Mouse (Mus musculus) thymus, postnatal 25 days (tissue): ENCODE results near the gene Arid1b.
A peak's percentile ranks its signal among the peaks of the same experiment; 100 is the strongest.

Experiments used
- DNase-seq: peaks from one replicate; pipeline ENCODE4 v3.0.0; 2022

Gene Arid1b

GRCm38 (mm10) chr17:5125084-5125855, 131.1 kb downstream of the Arid1b start:
- DNase-seq, result peak; percentile 38

- peak; percentile 46 for DNase-seq
Observed at GRCm38 (mm10) chr17:5125856-5126806, 132.0 kb downstream of the Arid1b start.

GRCm38 (mm10) chr17:5129606-5130005, 135.5 kb downstream of the Arid1b start:
- no peak for DNase-seq

GRCm38 (mm10) chr17:5130116-5130515, 136.0 kb downstream of the Arid1b start:
- no peak for DNase-seq

- no peak for DNase-seq
Observed at GRCm38 (mm10) chr17:5131706-5132105, 137.6 kb downstream of the Arid1b start.

- no peak for DNase-seq
Observed at GRCm38 (mm10) chr17:5132296-5132986, 138.3 kb downstream of the Arid1b start.

GRCm38 (mm10) chr17:5132987-5133355, 138.8 kb downstream of the Arid1b start:
- DNase-seq, result no peak

GRCm38 (mm10) chr17:5133831-5134230, 139.7 kb downstream of the Arid1b start:
- DNase-seq, result no peak

GRCm38 (mm10) chr17:5134271-5134670, 140.1 kb downstream of the Arid1b start:
- DNase-seq, result no peak

GRCm38 (mm10) chr17:5137936-5138335, 143.8 kb downstream of the Arid1b start:
- peak; percentile 24 for DNase-seq

GRCm38 (mm10) chr17:5138641-5139205, 144.6 kb downstream of the Arid1b start:
- DNase-seq, result peak; percentile 66

GRCm38 (mm10) chr17:5139553-5139952, 145.4 kb downstream of the Arid1b start:
- DNase-seq, result no peak

GRCm38 (mm10) chr17:5143735-5144439, 149.8 kb downstream of the Arid1b start:
- no peak for DNase-seq

- no peak for DNase-seq
Observed at GRCm38 (mm10) chr17:5150660-5151063, 156.5 kb downstream of the Arid1b start.

GRCm38 (mm10) chr17:5151852-5152251, 157.7 kb downstream of the Arid1b start:
- no peak for DNase-seq

GRCm38 (mm10) chr17:5153461-5153860, 159.3 kb downstream of the Arid1b start:
- no peak for DNase-seq

GRCm38 (mm10) chr17:5154322-5154721, 160.2 kb downstream of the Arid1b start:
- DNase-seq, result no peak

GRCm38 (mm10) chr17:5157609-5158008, 163.5 kb downstream of the Arid1b start:
- no peak for DNase-seq

GRCm38 (mm10) chr17:5162525-5162924, 168.4 kb downstream of the Arid1b start:
- no peak for DNase-seq

GRCm38 (mm10) chr17:5163251-5163826, 169.2 kb downstream of the Arid1b start:
- DNase-seq, result no peak

GRCm38 (mm10) chr17:5164794-5165193, 170.7 kb downstream of the Arid1b start:
- DNase-seq, result no peak
